Mouse (Mus musculus) forelimb bud, embryonic 11.5 days (tissue): ENCODE measurements at regions not wholly inside any gene's neighbourhood (a gene's known extent, or its start where the extent isn't known, plus 50 kb on each side); places are given as distances from the start of the nearest gene placed in this dataset.
A peak's percentile ranks its signal among the peaks of the same experiment; 100 is the strongest.

Experiments
- DNase-seq: peaks from one replicate; pipeline ENCODE4 v3.0.0-alpha.2; 2012; ENCODE audit warnings: low read depth, low spot score

GRCm38 (mm10) chr19:30433141-30433540 lies 116.3 kb downstream of the Dkk1 start:
- DNase-seq: no peak

- no peak for DNase-seq
Measured at GRCm38 (mm10) chr19:30435054-30435738, 114.3 kb downstream of the Dkk1 start.

GRCm38 (mm10) chr19:30450869-30451542 lies 98.5 kb downstream of the Dkk1 start:
- no peak for DNase-seq

GRCm38 (mm10) chr19:30451543-30451920 lies 97.9 kb downstream of the Dkk1 start:
- peak; percentile 33 for DNase-seq

GRCm38 (mm10) chr19:30452671-30453070 lies 96.8 kb downstream of the Dkk1 start:
- no peak for DNase-seq

GRCm38 (mm10) chr19:30483436-30483835 lies 66.0 kb downstream of the Dkk1 start:
- DNase-seq: no peak

- DNase-seq: peak; percentile 50
Measured at GRCm38 (mm10) chr19:30489786-30490185, 59.7 kb downstream of the Dkk1 start.

- no peak for DNase-seq
Measured at GRCm38 (mm10) chr19:30490916-30491315, 58.5 kb downstream of the Dkk1 start.
